Mouse (Mus musculus) limb, embryonic 10.5 days (tissue): ENCODE measurements around the gene Kbtbd12. TPM values are rescaled to one million over a fixed set of nuclear protein-coding genes. Genes with fewer than 3 reads are reported as not detected.

Experiments
- DNase-seq: peaks from one replicate; pipeline ENCODE4 v3.0.0-alpha.2; 2017; ENCODE audit warnings: low spot score
- H3K27ac ChIP-seq: fragments of 300-500 bp; sonication (generic); 2 replicates; pipeline ENCODE4 v1.5.1; 2016; ENCODE audit warnings: mild to moderate bottlenecking
- H3K27me3 ChIP-seq: fragments of 300-500 bp; sonication (generic); 2 replicates; pipeline ENCODE4 v1.6.1; 2016; ENCODE audit warnings: low read depth, mild to moderate bottlenecking; ENCODE audit not compliant: poor library complexity, severe bottlenecking
- H3K36me3 ChIP-seq: fragments of 300-500 bp; sonication (generic); 2 replicates; pipeline ENCODE4 v1.6.1; 2016; ENCODE audit warnings: mild to moderate bottlenecking, moderate library complexity
- H3K4me1 ChIP-seq: fragments of 300-500 bp; sonication (generic); 2 replicates; pipeline ENCODE4 v1.6.1; 2016
- H3K4me3 ChIP-seq: fragments of 300-500 bp; sonication (generic); 2 replicates; pipeline ENCODE4 v1.5.1; 2016; ENCODE audit warnings: mild to moderate bottlenecking, moderate library complexity
- H3K9me3 ChIP-seq: fragments of 300-500 bp; sonication (generic); replicated peaks from 2 replicates; pipeline ENCODE4 v1.6.1; 2016; ENCODE audit warnings: mild to moderate bottlenecking
- WGBS: fragments of 180-500 bp; shearing (Covaris S2); methylation state at CpG from one replicate; pipeline ENCODE4 v1.1.7; 2016; 5-methylcytosine and 5-hydroxymethylcytosine counted together
- polyA plus RNA-seq: library from polyadenylated mRNA; unstranded; fragments of >200 nt; fragmentation: Nextera tagmentation; extraction: Ambion mirVana; gene quantifications from 2 replicates; pipeline ENCODE4 v1.2.1, GENCODE M21; 2016

Gene Kbtbd12
- polyA plus RNA-seq, 1 experiment from 2014 or later, result 0.21 TPM

DNA sequence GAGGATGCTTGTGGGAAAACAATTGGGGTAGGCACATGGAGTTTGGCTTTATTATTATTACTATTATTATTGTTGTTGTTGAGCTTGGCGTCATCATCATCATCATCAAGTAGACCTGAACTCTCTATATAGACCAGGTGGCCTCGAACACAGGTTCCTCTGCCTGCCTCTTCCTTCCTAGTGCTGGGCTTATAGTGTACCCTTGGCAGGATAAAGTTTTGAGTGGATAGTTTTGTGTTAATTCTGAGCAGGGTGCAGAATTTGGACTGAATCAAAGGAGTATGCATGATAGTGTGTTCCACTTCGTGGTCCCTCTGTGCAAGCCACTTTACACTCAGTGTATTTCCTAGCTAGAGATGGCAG lies 137.4 kb downstream of the Kbtbd12 start:
- Histone ChIP-seq H3K4me3 (peak overlapping the region; percentile 66), H3K36me3 (peaks cover 69% of the 10 kb centered on the region), H3K27me3 (no peaks in the 10 kb centered on the region), H3K27ac (peak overlapping the region; percentile 78), H3K4me1 (peaks cover 10% of the 10 kb centered on the region), H3K9me3 (no peaks in the 10 kb centered on the region)
- DNase-seq, result no peak
- WGBS, result 4% methylated on average over 3 of the region's 3 CpGs

DNA sequence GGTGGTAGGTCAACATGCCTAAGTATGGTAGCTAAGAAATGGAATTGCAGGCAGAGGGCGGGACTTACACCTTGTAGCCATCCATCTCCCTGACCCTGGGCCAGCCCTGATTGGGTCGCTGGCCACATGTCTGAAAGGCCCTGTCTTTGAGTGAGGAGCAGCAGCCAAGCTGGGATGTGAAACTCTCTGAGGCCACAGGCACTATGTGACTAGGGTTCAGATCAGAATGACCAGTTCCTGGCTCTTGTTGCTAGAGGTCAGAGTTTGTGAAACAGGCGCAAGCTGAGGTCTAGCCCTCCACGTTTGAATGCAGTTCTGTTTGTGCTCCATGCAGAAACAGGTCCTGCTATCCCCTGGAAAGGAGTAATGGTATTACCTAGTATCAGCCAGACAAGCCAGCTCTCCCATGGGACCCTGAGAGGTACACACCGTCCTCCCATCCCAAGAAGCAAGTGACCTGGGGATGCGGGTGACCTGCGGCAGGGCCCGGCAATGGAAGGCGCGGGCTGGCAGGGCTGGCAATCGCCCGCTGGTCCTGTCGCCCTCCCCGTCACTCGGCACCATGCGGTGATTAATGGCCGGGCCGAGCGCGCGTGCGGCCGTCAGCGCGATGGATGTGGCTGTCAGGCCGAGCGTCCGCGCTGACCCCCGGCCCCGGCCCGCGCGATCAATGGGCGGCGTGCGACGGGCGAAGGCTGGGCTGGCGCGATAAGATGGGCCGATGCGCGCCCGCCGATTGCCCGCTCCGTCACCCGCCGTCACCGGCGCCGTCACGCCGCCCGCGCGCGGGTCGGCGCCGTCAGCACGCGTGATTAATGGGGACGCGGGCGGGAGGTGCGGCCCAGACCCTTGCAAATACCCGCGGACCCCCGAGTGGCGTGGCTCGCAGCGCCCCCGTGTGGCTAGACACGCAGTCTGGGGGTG lies 138.0 kb downstream of the Kbtbd12 start:
- DNase-seq, result peak; percentile 92
- H3K4me3 ChIP-seq, result peak overlapping the region; percentile 66
- H3K9me3 ChIP-seq, result no peaks in the 10 kb centered on the region
- H3K36me3 ChIP-seq, result peaks cover 64% of the 10 kb centered on the region
- H3K4me1 ChIP-seq, result peaks cover 10% of the 10 kb centered on the region
- H3K27ac ChIP-seq, result peak overlapping the region; percentile 78
- no peaks in the 10 kb centered on the region for H3K27me3 ChIP-seq
- WGBS, result 2% methylated on average over 76 of the region's 76 CpGs

Other genes with a start within 250 kb of the Kbtbd12 start
- 41.4 and 44.2 TPM in 2 replicates for gene Eefsec, start 191.4 kb downstream of the Kbtbd12 start, polyA plus RNA-seq
- 235 and 258 TPM in 2 replicates for gene Ruvbl1, start 172.5 kb downstream of the Kbtbd12 start, polyA plus RNA-seq
- 231 and 238 TPM in 2 replicates for gene Sec61a1, start 119.0 kb downstream of the Kbtbd12 start, polyA plus RNA-seq
- 1.6 and 3.3 TPM in 2 replicates for gene Mgll, start 86.5 kb upstream of the Kbtbd12 start, polyA plus RNA-seq
- 22.9 and 25.3 TPM in 2 replicates for gene Abtb1, start 204.0 kb upstream of the Kbtbd12 start, polyA plus RNA-seq
- gene Podxl2, start 237.1 kb upstream of the Kbtbd12 start, polyA plus RNA-seq, result 31.1 and 50.4 TPM in 2 replicates